Mouse (Mus musculus): ENCODE results near the gene Sppl2a. TPM values are rescaled to one million over a fixed set of nuclear protein-coding genes. Genes with fewer than 3 reads are reported as not detected.

Sppl2a gene
- polyA plus RNA-seq, 1 experiment from 2014 or later, result 36.9 TPM

Small RNA genes within 50 kb of the gene (microRNA-seq; reads per million reads assigned to microRNA genes)
- 0.73 reads per million for gene Mir3473g

Other genes with a start within 250 kb of the Sppl2a start
- 39.7 and 41.6 TPM in 2 replicates for gene Usp8, start 225.9 kb downstream of the Sppl2a start, polyA plus RNA-seq (2016; fragmentation: Nextera tagmentation; extraction: Ambion mirVana)
- gene Usp50, start 149.8 kb downstream of the Sppl2a start, polyA plus RNA-seq (2016; fragmentation: Nextera tagmentation; extraction: Ambion mirVana), result 3.2 and 3.6 TPM in 2 replicates
- gene Trpm7, start 57.0 kb downstream of the Sppl2a start, polyA plus RNA-seq (2016; fragmentation: Nextera tagmentation; extraction: Ambion mirVana), result 40.2 and 43.5 TPM in 2 replicates
- gene Ap4e1, start 75.5 kb upstream of the Sppl2a start, polyA plus RNA-seq (2016; fragmentation: Nextera tagmentation; extraction: Ambion mirVana), result 12.1 and 15.0 TPM in 2 replicates
- gene Blvra, start 137.4 kb upstream of the Sppl2a start, polyA plus RNA-seq (2016; fragmentation: Nextera tagmentation; extraction: Ambion mirVana), result 18.1 and 18.9 TPM in 2 replicates
- 105 and 111 TPM in 2 replicates for gene Ncaph, start 200.7 kb upstream of the Sppl2a start, polyA plus RNA-seq (2016; fragmentation: Nextera tagmentation; extraction: Ambion mirVana)
- gene Itpripl1, start 210.2 kb upstream of the Sppl2a start, polyA plus RNA-seq (2016; fragmentation: Nextera tagmentation; extraction: Ambion mirVana), result 19.2 and 19.4 TPM in 2 replicates

Measured in forebrain, embryonic 12.5 days (tissue).